Mouse (Mus musculus): ENCODE results near the gene Saa3. TPM values are rescaled to one million over a fixed set of nuclear protein-coding genes. Genes with fewer than 3 reads are reported as not detected.
A peak's percentile ranks its signal among the peaks of the same experiment; 100 is the strongest.

Gene Saa3
- total and polyA plus RNA-seq, 2 experiments, result 3.8 to 10.1 TPM

DNA sequence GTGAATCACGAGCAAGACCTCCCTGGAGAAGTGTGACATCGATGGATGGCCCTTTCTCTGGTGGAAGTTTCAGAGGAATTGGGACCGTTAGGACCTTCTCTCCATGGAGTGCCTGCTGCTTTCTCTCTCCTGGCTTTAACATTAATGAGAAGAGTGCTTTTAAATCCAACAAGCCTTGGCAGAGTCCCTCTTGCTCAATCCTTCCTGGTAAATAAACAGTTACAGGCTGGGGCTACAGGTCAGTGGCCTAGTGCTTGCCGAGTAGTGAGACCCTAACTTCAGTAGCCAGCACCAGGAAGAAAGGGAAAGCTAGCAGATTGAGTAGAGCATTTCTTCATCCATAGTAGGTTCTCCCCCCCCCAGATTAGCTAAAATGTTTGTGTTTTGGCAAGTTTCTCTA, 17.0 kb upstream of the Saa3 start, which contains the start of gene Saa4:
Saa4 (minus strand) TSS at position 146 of the 400 bp plus-strand sequence.
- Histone ChIP-seq H3K27me3 (ENCODE audit: control insufficient read depth, insufficient read depth, low read length) (no peaks in the 10 kb centered on the region), H3K79me2 (ENCODE audit: control insufficient read depth, insufficient read depth, low read length) (peaks cover 4% of the 10 kb centered on the region; the same call in 1 of the 2 replicates), H3K36me3 (ENCODE audit: control insufficient read depth, insufficient read depth, low read length) (peaks cover 24% of the 10 kb centered on the region), H3K9ac (ENCODE audit: low read depth, low read length) (peak within 1 kb of the TSS; percentile 83), H3K27ac (replicated peaks; ENCODE audit: insufficient read depth, low read depth, low read length) (peak within 1 kb of the TSS; percentile 99), H3K4me3 (ENCODE audit: insufficient read depth, low read depth, low read length) (peak within 1 kb of the TSS; percentile 89), H3K4me1 (ENCODE audit: control insufficient read depth, insufficient read depth, low read length) (peaks cover 14% of the 10 kb centered on the region)
- 21% methylated on average over 4 of the region's 4 CpGs for WGBS
- TF ChIP-seq POLR2A (IDR thresholded peaks at IDR 0.05; ENCODE audit: extremely low read depth, insufficient read depth, low read length) (0 out of 2 replicates have a peak, but pooled peaks have one; percentile 2), CTCF (IDR thresholded peaks at IDR 0.05; ENCODE audit: low read depth, low read length) (no peak)
- DNase-seq (ENCODE audit: extremely low read depth, low read depth, low spot score), result peak; percentile 88

GRCm38 (mm10) chr7:46727584-46727983, 12.1 kb upstream of the Saa3 start:
- H3K4me3 ChIP-seq (ENCODE audit: insufficient read depth, low read depth, low read length), result no peak overlapping the region
- peaks cover 19% of the 10 kb centered on the region for H3K4me1 ChIP-seq (ENCODE audit: control insufficient read depth, insufficient read depth, low read length)
- H3K79me2 ChIP-seq (ENCODE audit: control insufficient read depth, insufficient read depth, low read length), result peaks cover 4% of the 10 kb centered on the region; the same call in 1 of the 2 replicates
- 78% methylated on average over 1 of the region's 1 CpGs for WGBS
- H3K27me3 ChIP-seq (ENCODE audit: control insufficient read depth, insufficient read depth, low read length), result no peaks in the 10 kb centered on the region
- no peak for DNase-seq (ENCODE audit: extremely low read depth, low read depth, low spot score)
- TF ChIP-seq POLR2A (IDR thresholded peaks at IDR 0.05; ENCODE audit: extremely low read depth, insufficient read depth, low read length), result no peak
- TF ChIP-seq CTCF (IDR thresholded peaks at IDR 0.05; ENCODE audit: low read depth, low read length), result no peak
- H3K27ac ChIP-seq (replicated peaks; ENCODE audit: insufficient read depth, low read depth, low read length), result no peak overlapping the region
- no peak overlapping the region for H3K9ac ChIP-seq (ENCODE audit: low read depth, low read length)
- peaks cover 24% of the 10 kb centered on the region for H3K36me3 ChIP-seq (ENCODE audit: control insufficient read depth, insufficient read depth, low read length)

DNA sequence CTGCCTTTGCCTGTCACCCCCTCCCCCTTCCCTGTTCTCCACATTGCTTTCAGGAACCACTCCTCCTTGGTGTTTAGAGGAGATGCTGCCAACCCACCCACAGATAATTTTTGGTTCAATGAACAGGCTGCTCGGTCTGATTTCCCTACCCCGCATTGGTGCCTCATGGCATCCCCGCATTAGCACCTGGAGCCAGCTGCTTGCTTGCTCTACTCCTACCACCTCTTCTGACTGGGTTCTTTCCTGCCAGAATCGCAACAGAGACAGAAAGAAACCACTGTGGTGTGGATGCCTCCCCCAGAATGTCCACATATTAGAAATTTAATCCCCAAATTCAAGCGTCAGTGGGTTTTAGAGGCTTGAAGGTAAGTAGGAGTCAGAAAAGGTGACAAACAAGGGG, 8.9 kb upstream of the Saa3 start:
- 68% methylated on average over 5 of the region's 5 CpGs for WGBS
- H3K4me1 ChIP-seq (ENCODE audit: control insufficient read depth, insufficient read depth, low read length), result peaks cover 10% of the 10 kb centered on the region
- H3K27ac ChIP-seq (replicated peaks; ENCODE audit: insufficient read depth, low read depth, low read length), result no peak overlapping the region
- TF ChIP-seq POLR2A (IDR thresholded peaks at IDR 0.05; ENCODE audit: extremely low read depth, insufficient read depth, low read length), result no peak
- no peak for TF ChIP-seq CTCF (IDR thresholded peaks at IDR 0.05; ENCODE audit: low read depth, low read length)
- no peak for DNase-seq (ENCODE audit: extremely low read depth, low read depth, low spot score)
- no peaks in the 10 kb centered on the region for H3K79me2 ChIP-seq (ENCODE audit: control insufficient read depth, insufficient read depth, low read length)
- H3K27me3 ChIP-seq (ENCODE audit: control insufficient read depth, insufficient read depth, low read length), result no peaks in the 10 kb centered on the region
- no peak overlapping the region for H3K9ac ChIP-seq (ENCODE audit: low read depth, low read length)
- H3K4me3 ChIP-seq (ENCODE audit: insufficient read depth, low read depth, low read length), result no peak overlapping the region
- peaks cover 10% of the 10 kb centered on the region for H3K36me3 ChIP-seq (ENCODE audit: control insufficient read depth, insufficient read depth, low read length)

DNA sequence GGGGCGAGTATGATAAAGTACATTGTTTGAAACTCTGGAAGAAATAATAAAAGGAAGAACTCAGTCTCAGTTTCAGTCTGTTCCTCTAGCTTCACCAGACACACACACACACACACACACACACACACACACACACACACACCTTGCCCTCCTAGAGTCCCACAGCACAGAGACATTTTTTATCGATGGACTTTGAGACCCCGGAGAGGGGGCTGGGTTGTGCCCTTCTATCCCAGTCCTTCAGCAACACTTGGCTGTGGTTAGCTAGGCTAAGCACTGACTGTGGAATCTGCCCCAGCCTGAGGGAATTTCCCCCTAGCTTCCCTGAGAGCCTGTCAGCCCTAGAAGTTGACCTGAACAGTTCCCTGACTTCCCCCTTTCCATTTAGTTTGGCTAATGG, 8.3 kb upstream of the Saa3 start:
- WGBS, result 41% methylated on average over 3 of the region's 3 CpGs
- peak; percentile 44 for DNase-seq (ENCODE audit: extremely low read depth, low read depth, low spot score)
- no peaks in the 10 kb centered on the region for H3K79me2 ChIP-seq (ENCODE audit: control insufficient read depth, insufficient read depth, low read length)
- no peak overlapping the region for H3K9ac ChIP-seq (ENCODE audit: low read depth, low read length)
- no peak overlapping the region for H3K4me3 ChIP-seq (ENCODE audit: insufficient read depth, low read depth, low read length)
- peaks cover 4% of the 10 kb centered on the region for H3K36me3 ChIP-seq (ENCODE audit: control insufficient read depth, insufficient read depth, low read length)
- no peak overlapping the region for H3K27ac ChIP-seq (replicated peaks; ENCODE audit: insufficient read depth, low read depth, low read length)
- peaks cover 15% of the 10 kb centered on the region for H3K4me1 ChIP-seq (ENCODE audit: control insufficient read depth, insufficient read depth, low read length)
- no peaks in the 10 kb centered on the region for H3K27me3 ChIP-seq (ENCODE audit: control insufficient read depth, insufficient read depth, low read length)
- TF ChIP-seq CTCF (IDR thresholded peaks at IDR 0.05; ENCODE audit: low read depth, low read length) (no peak), POLR2A (IDR thresholded peaks at IDR 0.05; ENCODE audit: extremely low read depth, insufficient read depth, low read length) (no peak)

DNA sequence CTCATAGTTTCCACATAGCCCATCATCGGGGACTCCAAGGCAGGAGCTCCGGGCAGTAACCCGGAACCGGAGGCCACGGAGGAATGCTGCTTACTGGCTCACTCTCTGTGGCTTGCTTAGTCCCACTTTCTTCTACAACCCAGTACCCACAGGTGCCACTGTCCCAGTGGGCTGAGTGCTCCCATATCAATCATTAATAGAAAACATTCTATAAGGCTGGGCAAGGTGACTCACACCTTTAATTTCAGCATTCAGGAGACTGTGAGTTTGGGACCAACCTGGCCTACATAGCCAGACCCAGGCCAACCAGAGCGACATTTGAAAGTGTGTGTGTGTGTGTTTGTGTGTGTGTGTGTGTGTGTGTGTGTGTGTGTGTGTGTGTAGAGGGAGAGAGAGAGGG, 7.9 kb upstream of the Saa3 start:
- Histone ChIP-seq H3K79me2 (ENCODE audit: control insufficient read depth, insufficient read depth, low read length) (no peaks in the 10 kb centered on the region), H3K4me3 (ENCODE audit: insufficient read depth, low read depth, low read length) (no peak overlapping the region), H3K4me1 (ENCODE audit: control insufficient read depth, insufficient read depth, low read length) (peaks cover 17% of the 10 kb centered on the region), H3K9ac (ENCODE audit: low read depth, low read length) (no peak overlapping the region), H3K27ac (replicated peaks; ENCODE audit: insufficient read depth, low read depth, low read length) (no peak overlapping the region), H3K36me3 (ENCODE audit: control insufficient read depth, insufficient read depth, low read length) (peaks cover 3% of the 10 kb centered on the region; the same call in 1 of the 2 replicates), H3K27me3 (ENCODE audit: control insufficient read depth, insufficient read depth, low read length) (no peaks in the 10 kb centered on the region)
- TF ChIP-seq CTCF (IDR thresholded peaks at IDR 0.05; ENCODE audit: low read depth, low read length), result no peak
- TF ChIP-seq POLR2A (IDR thresholded peaks at IDR 0.05; ENCODE audit: extremely low read depth, insufficient read depth, low read length), result no peak
- 91% methylated on average over 6 of the region's 6 CpGs for WGBS
- DNase-seq (ENCODE audit: extremely low read depth, low read depth, low spot score), result no peak

GRCm38 (mm10) chr7:46720460-46720859, 5.0 kb upstream of the Saa3 start:
- Histone ChIP-seq H3K4me1 (ENCODE audit: control insufficient read depth, insufficient read depth, low read length) (peaks cover 17% of the 10 kb centered on the region), H3K9ac (ENCODE audit: low read depth, low read length) (no peak overlapping the region; the same call in 1 of the 2 replicates), H3K79me2 (ENCODE audit: control insufficient read depth, insufficient read depth, low read length) (no peaks in the 10 kb centered on the region), H3K27me3 (ENCODE audit: control insufficient read depth, insufficient read depth, low read length) (no peaks in the 10 kb centered on the region), H3K27ac (replicated peaks; ENCODE audit: insufficient read depth, low read depth, low read length) (no peak overlapping the region), H3K4me3 (ENCODE audit: insufficient read depth, low read depth, low read length) (no peak overlapping the region), H3K36me3 (ENCODE audit: control insufficient read depth, insufficient read depth, low read length) (no peaks in the 10 kb centered on the region)
- TF ChIP-seq POLR2A (IDR thresholded peaks at IDR 0.05; ENCODE audit: extremely low read depth, insufficient read depth, low read length) (no peak), CTCF (IDR thresholded peaks at IDR 0.05; ENCODE audit: low read depth, low read length) (no peak)
- no peak for DNase-seq (ENCODE audit: extremely low read depth, low read depth, low spot score)
- WGBS, result 79% methylated on average over 9 of the region's 9 CpGs
